Mouse (Mus musculus): ENCODE measurements around the gene Car9. TPM values are rescaled to one million over a fixed set of nuclear protein-coding genes. Genes with fewer than 3 reads are reported as not detected.

Car9 gene
- total and polyA plus RNA-seq, 3 experiments = not detected

GRCm38 (mm10) chr4:43463102-43463501 lies 43.7 kb upstream of the Car9 start:
- no peak for DNase-seq (ENCODE audit: extremely low read depth)
- Histone ChIP-seq H3K9me3 (replicated peaks; ENCODE audit: low read length) (peaks cover 8% of the 10 kb centered on the region), H3K4me2 (ENCODE audit: insufficient read depth, low read depth, poor library complexity, severe bottlenecking) (no peak overlapping the region), H3K4me1 (ENCODE audit: control insufficient read depth in 1 of 2, insufficient read depth in 2 of 2) (peaks cover 0 to 15% of the 10 kb centered on the region in 2 experiments; a peak in 2 of 4 replicates), H3K9ac (ENCODE audit: insufficient read depth, low read depth) (no peak overlapping the region), H3K4me3 (replicated peaks in 1 of 3; ENCODE audit: low read depth in 2 of 3, low read length in 2 of 3, poor library complexity in 1 of 3) (no peak overlapping the region), H3K27me3 (replicated peaks) (peaks cover 3% of the 10 kb centered on the region), H3K27ac (ENCODE audit: insufficient read depth, low read depth) (no peak overlapping the region), H3K79me2 (replicated peaks; ENCODE audit: control insufficient read depth, extremely low read depth, insufficient read depth, poor library complexity, severe bottlenecking) (no peaks in the 10 kb centered on the region), H3K36me3 (replicated peaks in 1 of 2; ENCODE audit: control insufficient read depth in 1 of 2, insufficient read depth in 1 of 2, low read length in 1 of 2) (no peaks in the 10 kb centered on the region)
- in situ Hi-C loops (cut with MboI; ENCODE audit: low pct_ligation_motif_present, low pct_unique_long_range_greater_than_20kb, low sequenced_read_pairs) (no loop called here), dilution Hi-C loops (cut with MboI; ENCODE audit: extremely low pct_ligation_motif_present, extremely low pct_unique_long_range_greater_than_20kb, low sequenced_read_pairs) (no loop called here)
- TF ChIP-seq POLR2A (IDR thresholded peaks at IDR 0.05; ENCODE audit: low read depth, low read length) = no peak
- no peak for TF ChIP-seq ZNF384 (IDR thresholded peaks at IDR 0.05; ENCODE audit: low read depth, low read length)
- no peak for TF ChIP-seq MYC (IDR thresholded peaks at IDR 0.05; ENCODE audit: low read depth, low read length)
- TF ChIP-seq JUN (IDR thresholded peaks at IDR 0.05; ENCODE audit: insufficient read depth, low read depth, low read length) = no peak
- no peak for TF ChIP-seq NRF1 (IDR thresholded peaks at IDR 0.05; ENCODE audit: low read depth, low read length)

DNA sequence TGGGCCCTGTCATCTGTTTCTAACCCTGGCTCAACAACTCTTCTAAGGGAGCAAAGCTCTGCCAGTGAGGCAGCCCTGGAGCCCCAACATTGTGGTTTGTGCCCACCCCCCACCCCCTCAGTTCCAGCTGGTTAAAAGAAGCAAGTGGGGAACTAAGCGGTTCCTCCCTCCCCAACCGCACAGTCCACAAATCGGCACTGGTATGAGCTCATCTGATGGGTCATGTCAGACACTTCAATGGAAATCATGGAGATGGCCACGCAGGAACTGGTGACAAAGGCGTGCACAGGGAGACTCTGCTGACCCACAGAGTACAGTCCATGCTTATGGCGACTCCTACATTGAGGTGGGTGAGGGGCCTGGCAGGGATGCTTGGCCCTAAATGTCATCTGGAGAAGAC lies 40.8 kb upstream of the Car9 start:
- no peaks in the 10 kb centered on the region for H3K27me3 ChIP-seq (replicated peaks)
- no peak overlapping the region for H3K4me3 ChIP-seq (replicated peaks in 1 of 3; ENCODE audit: low read depth in 2 of 3, low read length in 2 of 3, poor library complexity in 1 of 3)
- in situ Hi-C loops (cut with MboI; ENCODE audit: low pct_ligation_motif_present, low pct_unique_long_range_greater_than_20kb, low sequenced_read_pairs) (no loop called here), dilution Hi-C loops (cut with MboI; ENCODE audit: extremely low pct_ligation_motif_present, extremely low pct_unique_long_range_greater_than_20kb, low sequenced_read_pairs) (no loop called here)
- no peak for DNase-seq (ENCODE audit: extremely low read depth)
- no peaks in the 10 kb centered on the region for H3K79me2 ChIP-seq (replicated peaks; ENCODE audit: control insufficient read depth, extremely low read depth, insufficient read depth, poor library complexity, severe bottlenecking)
- peaks cover 12% of the 10 kb centered on the region for H3K9me3 ChIP-seq (replicated peaks; ENCODE audit: low read length)
- no peaks in the 10 kb centered on the region for H3K36me3 ChIP-seq (replicated peaks in 1 of 2; ENCODE audit: control insufficient read depth in 1 of 2, insufficient read depth in 1 of 2, low read length in 1 of 2)
- no peak overlapping the region for H3K27ac ChIP-seq (ENCODE audit: insufficient read depth, low read depth)
- H3K4me2 ChIP-seq (ENCODE audit: insufficient read depth, low read depth, poor library complexity, severe bottlenecking) = no peak overlapping the region
- H3K4me1 ChIP-seq (ENCODE audit: control insufficient read depth in 1 of 2, insufficient read depth in 2 of 2) = peaks cover 0 to 15% of the 10 kb centered on the region in 2 experiments; a peak in 2 of 4 replicates
- TF ChIP-seq MAFK (IDR thresholded peaks at IDR 0.05; ENCODE audit: insufficient replicate concordance, low read length) (no peak), E2F4 (IDR thresholded peaks at IDR 0.05; ENCODE audit: insufficient replicate concordance, low read depth, low read length) (no peak), TBP (conservative IDR thresholded peaks at IDR 0.05; ENCODE audit: low read depth, low read length) (no peak), MAX (IDR thresholded peaks at IDR 0.05; ENCODE audit: low read length) (no peak), CHD2 (IDR thresholded peaks at IDR 0.05; ENCODE audit: low read length) (no peak), EP300 (IDR thresholded peaks at IDR 0.05; ENCODE audit: low read length) (no peak), USF2 (conservative IDR thresholded peaks at IDR 0.05; ENCODE audit: low read depth, low read length) (no peak), MEF2A (IDR thresholded peaks at IDR 0.05; ENCODE audit: borderline replicate concordance, low read depth, low read length) (no peak), CTCF (conservative IDR thresholded peaks at IDR 0.05 in 1 of 2, IDR thresholded peaks at IDR 0.05 in 1 of 2; ENCODE audit: low read depth in 2 of 2, low read length in 2 of 2) (no peak), NRF1 (IDR thresholded peaks at IDR 0.05; ENCODE audit: low read depth, low read length) (no peak), UBTF (IDR thresholded peaks at IDR 0.05; ENCODE audit: low read depth, low read length) (no peak), POLR2AphosphoS2 (IDR thresholded peaks at IDR 0.05; ENCODE audit: low read depth, low read length) (no peak)
- H3K9ac ChIP-seq (ENCODE audit: insufficient read depth, low read depth) = no peak overlapping the region

All from CH12.LX (cell line).